Mouse (Mus musculus) spleen, adult 2 months (tissue): ENCODE measurements around the gene Itgb5.

ENCODE experiments used
- CTCF ChIP-seq: fragments of 200-500 bp; IDR thresholded peaks from 2 replicates; pipeline ENCODE4 v1.5.1; 2011; ENCODE audit warnings: mild to moderate bottlenecking, inconsistent platforms; ENCODE audit not compliant: insufficient read depth, insufficient read length, insufficient replicate concordance; ENCODE audit errors: extremely low read depth
- POLR2A ChIP-seq: fragments of 200-500 bp; IDR thresholded peaks from 2 replicates; pipeline ENCODE4 v1.6.1; 2011; ENCODE audit warnings: low read depth, low read length, inconsistent platforms

- TF ChIP-seq CTCF (no peak), POLR2A (no peak)
Measured at GRCm38 (mm10) chr16:33833781-33834482, 4.5 kb downstream of the Itgb5 start.
